Mouse (Mus musculus) kidney, adult 9 months (tissue): Measurements from ENCODE around the gene Ucp1.
"Not testable (repeated sequence)": the region's sequence is repeated elsewhere in the genome, so short reads cannot be mapped to it uniquely, and the experiment has no call there.

Experiments
- DNase-seq: peaks from one replicate; pipeline ENCODE4 v3.0.0; 2022

Gene Ucp1

GRCm38 (mm10) chr8:83290176-83290575 lies at the start of gene Ucp1:
TSS of gene Ucp1 (plus strand) at chr8:83290352.
- DNase-seq, result no peak

DNA sequence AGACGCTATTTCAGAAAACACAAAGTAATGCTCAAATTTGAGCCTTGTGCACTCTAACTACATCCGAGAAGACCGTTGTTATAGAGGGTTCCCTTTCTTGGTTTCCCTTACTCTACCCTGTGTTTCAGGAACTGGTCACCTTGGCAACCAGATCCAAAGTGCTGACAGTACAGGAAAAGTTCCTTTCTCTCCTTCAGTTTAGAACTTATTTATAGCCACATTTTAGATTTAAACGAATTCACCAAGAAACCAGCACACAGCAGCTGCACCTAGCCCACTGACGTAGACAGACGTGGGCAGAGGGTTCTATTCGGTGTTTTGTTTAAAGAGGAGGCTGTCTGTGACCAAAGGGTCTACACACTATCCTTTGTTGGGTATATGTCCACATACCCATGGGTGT lies 46.0 kb upstream of the Ucp1 start:
- no peak for DNase-seq

- peak; percentile 26 for DNase-seq
Observed at GRCm38 (mm10) chr8:83250858-83251257, 39.3 kb upstream of the Ucp1 start.

- DNase-seq, result no peak
Observed at GRCm38 (mm10) chr8:83251362-83252246, 38.5 kb upstream of the Ucp1 start.

GRCm38 (mm10) chr8:83252791-83253190 lies 37.4 kb upstream of the Ucp1 start:
- DNase-seq, result no peak

GRCm38 (mm10) chr8:83257631-83258030 lies 32.5 kb upstream of the Ucp1 start:
- DNase-seq, result no peak

DNA sequence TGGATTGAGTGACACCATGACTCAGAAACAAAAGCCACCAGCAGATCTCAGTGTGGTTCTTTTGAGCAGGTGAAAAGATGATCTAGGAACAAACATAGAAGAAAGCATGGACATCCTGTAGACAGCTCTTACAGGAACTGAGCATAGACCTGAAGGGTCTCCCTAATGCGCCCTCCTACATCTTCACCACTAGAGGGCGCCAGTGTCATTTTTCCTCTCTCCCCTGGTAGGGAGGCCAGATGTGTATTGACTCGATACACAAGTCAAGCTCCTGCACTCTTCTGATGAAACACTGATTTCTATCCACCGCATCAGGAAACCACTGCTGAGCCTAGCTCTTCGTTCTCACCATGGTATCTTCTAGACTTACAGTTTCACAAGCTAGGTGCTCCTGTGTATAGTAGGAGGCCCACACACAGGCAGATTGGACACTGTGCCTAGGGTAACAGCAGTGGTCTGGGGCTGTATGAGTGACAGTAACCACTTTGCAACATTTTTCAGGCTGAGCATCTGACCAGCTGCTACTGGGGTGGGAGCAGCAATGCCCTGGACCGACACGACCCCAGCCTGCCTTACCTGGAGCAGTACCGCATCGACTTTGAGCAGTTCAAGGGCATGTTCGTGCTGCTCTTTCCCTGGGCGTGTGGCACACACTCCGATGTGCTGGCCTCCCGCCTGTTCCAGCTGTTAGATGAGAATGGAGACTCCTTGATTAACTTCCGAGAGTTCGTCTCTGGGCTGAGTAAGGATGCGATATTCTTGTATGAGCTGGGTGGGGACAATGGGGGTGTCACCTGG lies 29.5 kb upstream of the Ucp1 start:
- DNase-seq, result peak; percentile 53

- no peak for DNase-seq
Observed at GRCm38 (mm10) chr8:83271172-83271571, 19.0 kb upstream of the Ucp1 start.

- DNase-seq, result no peak
Observed at GRCm38 (mm10) chr8:83272464-83272863, 17.7 kb upstream of the Ucp1 start.

GRCm38 (mm10) chr8:83274470-83274869 lies 15.7 kb upstream of the Ucp1 start:
- DNase-seq, result no peak

GRCm38 (mm10) chr8:83278431-83278830 lies 11.7 kb upstream of the Ucp1 start:
- no peak for DNase-seq

DNA sequence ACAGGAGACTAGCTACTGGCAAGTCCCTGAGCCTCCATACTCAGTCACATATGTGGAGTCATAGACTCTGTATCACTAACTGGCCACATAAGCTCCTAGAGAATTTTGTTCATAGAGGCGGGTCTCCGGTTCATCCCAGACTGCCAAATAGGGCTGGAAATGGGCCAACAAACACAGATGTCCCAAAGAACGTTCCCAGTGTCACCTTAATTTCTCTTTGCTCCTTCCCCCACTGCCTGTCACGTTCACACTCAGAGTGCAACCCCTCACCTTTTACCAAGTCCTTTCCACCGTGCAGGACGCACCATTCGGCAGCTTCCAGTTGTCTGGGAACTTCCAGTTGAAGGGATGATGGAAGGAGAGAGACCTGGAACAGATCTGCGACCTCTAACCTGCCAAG lies 4.8 kb upstream of the Ucp1 start:
- DNase-seq, result no peak

GRCm38 (mm10) chr8:83297375-83297774 lies 7.2 kb downstream of the Ucp1 start:
- DNase-seq, result no peak

DNA sequence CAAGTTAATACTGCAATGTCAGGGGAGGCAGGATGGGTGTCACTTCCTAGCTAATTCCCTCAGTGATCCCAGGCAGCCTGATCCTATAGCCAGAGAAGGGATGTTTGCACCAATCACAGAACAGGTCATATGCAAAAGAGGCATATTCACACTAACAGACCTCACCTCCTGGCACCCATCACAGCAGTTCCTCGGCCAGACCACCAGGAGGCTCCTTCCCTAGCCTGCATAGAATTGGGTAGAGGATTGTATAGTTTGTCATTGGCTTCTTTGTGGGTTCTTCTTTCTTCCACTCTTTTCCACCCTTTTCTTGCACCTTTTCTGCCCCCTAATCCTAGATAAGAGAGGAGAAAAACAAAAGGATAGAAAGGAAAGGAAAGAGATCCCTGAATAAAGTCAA lies 10.0 kb downstream of the Ucp1 start:
- DNase-seq, result peak; percentile 18

DNA sequence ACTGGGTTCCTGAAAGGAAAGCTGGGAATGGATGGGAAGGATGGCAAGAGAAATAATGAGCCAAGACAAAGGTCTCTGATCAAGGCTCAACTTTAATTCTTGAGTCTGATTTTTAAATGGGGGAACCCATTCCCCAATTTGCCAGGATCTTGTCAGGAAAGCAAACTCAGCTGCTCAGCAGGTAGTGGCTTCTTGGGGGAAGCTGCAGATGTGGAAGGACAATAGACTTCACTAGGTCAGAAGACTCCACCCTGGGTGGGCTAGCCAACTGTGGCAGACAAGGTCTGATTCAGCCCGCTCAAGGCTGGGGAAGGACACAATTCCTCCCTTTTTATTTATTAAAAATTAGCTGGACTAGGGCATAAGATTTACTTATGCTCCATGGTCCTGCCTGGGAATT lies 14.8 kb downstream of the Ucp1 start:
- no peak for DNase-seq

GRCm38 (mm10) chr8:83309836-83310235 lies 19.7 kb downstream of the Ucp1 start:
- no peak for DNase-seq

- DNase-seq, result not testable (repeated sequence)
Observed at GRCm38 (mm10) chr8:83315084-83315483, 24.9 kb downstream of the Ucp1 start.

DNA sequence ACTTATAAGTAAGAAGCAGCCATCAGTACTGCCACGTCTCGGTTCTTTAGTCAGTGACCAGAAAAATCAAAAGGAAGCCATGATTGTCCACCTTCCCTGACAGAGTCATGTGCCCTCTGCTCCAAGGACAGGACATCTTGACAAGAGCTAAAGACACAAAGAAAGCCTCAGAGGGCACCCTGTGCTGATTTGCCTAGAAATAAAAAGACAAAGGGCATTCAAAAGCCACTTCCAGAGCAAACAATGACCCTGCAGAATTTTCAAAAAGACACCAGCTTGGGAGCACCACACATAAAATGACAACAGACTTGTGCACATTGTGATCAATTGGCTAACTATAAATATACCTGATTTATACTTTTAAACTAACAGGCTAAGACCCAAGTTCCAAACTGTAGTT lies 25.5 kb downstream of the Ucp1 start:
- no peak for DNase-seq

GRCm38 (mm10) chr8:83320543-83320942 lies 30.4 kb downstream of the Ucp1 start:
- DNase-seq, result no peak

DNA sequence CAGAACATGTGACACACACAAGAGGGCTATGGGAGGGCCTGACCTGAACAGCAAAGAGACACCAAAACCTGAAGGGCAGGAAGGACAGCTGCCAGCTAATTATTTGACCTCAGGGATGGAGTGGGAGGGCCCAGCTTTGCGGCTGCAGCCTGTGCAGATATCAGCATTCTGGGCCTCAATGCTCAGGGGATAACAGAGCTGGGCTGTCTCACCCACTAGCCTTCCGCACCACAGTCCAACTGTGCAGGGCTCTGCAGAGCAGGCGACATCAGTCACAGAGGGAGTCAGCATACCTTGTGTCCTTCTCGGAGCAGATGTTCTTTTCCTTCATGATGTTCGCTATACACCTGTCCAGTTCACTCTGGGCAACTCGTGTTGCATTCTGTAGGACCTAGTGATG lies 32.2 kb downstream of the Ucp1 start:
- no peak for DNase-seq

DNA sequence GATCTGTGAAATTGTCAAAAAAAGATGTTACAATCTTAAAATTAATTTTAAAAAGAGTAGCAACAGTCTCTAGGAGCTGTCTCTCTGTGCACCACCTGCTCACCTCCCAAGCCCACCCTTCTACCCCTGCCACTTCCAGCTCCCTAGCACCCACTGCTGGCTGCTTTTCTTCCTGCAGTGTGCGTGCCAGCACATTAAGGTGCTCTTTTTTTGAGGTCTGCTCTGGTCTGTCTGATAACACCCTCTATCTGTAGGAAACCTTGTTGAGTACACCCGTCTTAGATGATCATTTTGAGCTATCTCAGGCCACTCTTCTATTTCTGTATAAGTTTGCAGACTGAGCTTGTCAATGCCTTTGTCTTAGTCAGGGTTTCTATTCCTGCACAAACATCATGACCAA lies 32.9 kb downstream of the Ucp1 start:
- no peak for DNase-seq

GRCm38 (mm10) chr8:83327889-83328288 lies 37.7 kb downstream of the Ucp1 start:
- DNase-seq, result no peak

DNA sequence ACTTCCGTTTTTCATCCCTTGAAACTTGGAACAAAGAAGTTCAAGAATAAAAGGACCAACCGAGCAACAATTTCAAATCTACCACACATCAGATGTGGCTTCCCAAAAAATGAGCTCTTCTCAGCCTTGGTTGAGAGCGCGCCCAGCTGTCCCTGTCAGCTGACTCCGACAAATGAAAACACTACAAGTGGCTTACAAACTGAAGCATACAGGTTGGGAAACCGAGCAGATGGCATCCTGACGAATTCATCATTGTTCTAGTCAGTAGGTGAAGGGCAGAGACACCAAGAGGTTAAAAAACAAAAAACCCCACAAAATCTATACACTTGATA lies 41.4 kb downstream of the Ucp1 start:
- DNase-seq, result peak; percentile 20
